Mouse (Mus musculus): ENCODE results near the gene Il16. TPM values are rescaled to one million over a fixed set of nuclear protein-coding genes. Genes with fewer than 3 reads are reported as not detected.

The Il16 gene
- total and polyA plus RNA-seq, 2 experiments from 2014 or later: 3.3 to 4.3 TPM

DNA sequence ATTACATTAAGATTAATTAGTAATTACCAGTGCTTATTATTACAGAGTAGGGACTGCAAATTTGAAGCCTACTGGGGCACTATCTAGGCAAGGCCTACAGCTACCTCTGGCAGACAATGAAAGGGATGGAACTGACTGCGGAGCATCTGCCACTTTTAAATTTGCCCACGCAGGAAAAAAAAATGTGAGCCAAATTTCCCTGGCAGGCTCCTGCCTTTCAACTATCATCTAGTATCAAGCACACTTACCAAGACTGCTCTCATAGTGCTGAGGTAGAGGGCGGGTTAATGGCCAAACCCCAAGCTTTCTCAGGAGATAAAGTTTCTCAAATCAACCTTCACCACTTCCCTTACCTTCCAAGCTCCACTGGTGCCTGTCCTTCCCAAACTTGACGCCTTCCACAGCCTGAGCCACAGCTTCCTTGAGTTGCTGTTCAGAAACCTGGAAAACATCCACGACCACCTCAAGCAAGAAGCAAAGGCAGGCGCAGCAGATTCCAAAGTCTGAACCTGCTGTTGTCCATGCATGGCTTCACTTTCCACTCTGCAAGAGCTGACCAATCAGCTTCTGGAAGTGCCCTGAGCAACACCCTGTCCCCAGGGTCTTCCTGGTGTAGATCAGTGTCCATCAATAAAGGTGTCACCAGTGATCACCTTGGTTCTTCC is 82.7 kb downstream of the Il16 start:
- 76% methylated on average over 6 of the region's 6 CpGs for WGBS
- no peak for TF ChIP-seq CTCF (IDR thresholded peaks at IDR 0.05; ENCODE audit: low read depth)
- Histone ChIP-seq H3K36me3 (replicated peaks; ENCODE audit: control insufficient read depth, insufficient read depth, low read length) (no peaks in the 10 kb centered on the region), H3K9me3 (replicated peaks; ENCODE audit: control insufficient read depth, low read length) (no peaks in the 10 kb centered on the region), H3K27me3 (ENCODE audit: control insufficient read depth, insufficient read depth, low read length) (no peaks in the 10 kb centered on the region), H3K9ac (replicated peaks; ENCODE audit: low read depth, low read length) (no peak overlapping the region), H3K4me2 (ENCODE audit: low read depth, low read length) (no peak overlapping the region), H3K4me1 (ENCODE audit: control insufficient read depth, insufficient read depth) (no peaks in the 10 kb centered on the region), H3K27ac (ENCODE audit: low read depth) (no peak overlapping the region), H3K4me3 (ENCODE audit: low read depth, low read length) (no peak overlapping the region)
- ATAC-seq (ENCODE audit: insufficient read depth, low read depth) (no peak), DNase-seq (ENCODE audit: low spot score) (no peak)

DNA sequence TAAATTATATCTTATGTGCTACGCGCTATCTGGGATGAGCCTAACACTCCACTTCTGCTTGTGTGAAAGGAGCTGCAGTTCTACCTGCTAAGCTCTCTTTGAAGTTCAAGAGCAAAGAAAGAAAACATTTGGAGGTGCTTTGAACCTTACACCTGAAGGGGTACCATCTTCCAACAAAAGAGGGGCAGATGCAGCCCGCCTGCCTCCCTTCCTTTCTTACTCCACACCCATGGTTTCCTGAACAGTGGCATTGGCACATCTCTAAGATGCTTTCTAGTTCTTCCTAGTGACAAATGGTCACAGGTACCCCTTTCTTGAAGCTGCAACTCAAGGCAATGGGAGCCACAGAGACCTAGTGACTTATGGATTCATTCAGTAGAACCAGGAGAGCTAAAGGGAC is 83.8 kb downstream of the Il16 start:
- Histone ChIP-seq H3K9me3 (replicated peaks; ENCODE audit: control insufficient read depth, low read length) (no peaks in the 10 kb centered on the region), H3K4me2 (ENCODE audit: low read depth, low read length) (no peak overlapping the region), H3K27ac (ENCODE audit: low read depth) (no peak overlapping the region), H3K4me1 (ENCODE audit: control insufficient read depth, insufficient read depth) (no peaks in the 10 kb centered on the region), H3K4me3 (ENCODE audit: low read depth, low read length) (no peak overlapping the region), H3K9ac (replicated peaks; ENCODE audit: low read depth, low read length) (no peak overlapping the region), H3K27me3 (ENCODE audit: control insufficient read depth, insufficient read depth, low read length) (no peaks in the 10 kb centered on the region), H3K36me3 (replicated peaks; ENCODE audit: control insufficient read depth, insufficient read depth, low read length) (no peaks in the 10 kb centered on the region)
- TF ChIP-seq EP300 (IDR thresholded peaks at IDR 0.05; ENCODE audit: low read depth) (no peak), CTCF (IDR thresholded peaks at IDR 0.05; ENCODE audit: low read depth) (no peak)
- 93% methylated on average over 3 of the region's 3 CpGs for WGBS
- ATAC-seq (ENCODE audit: insufficient read depth, low read depth) (no peak), DNase-seq (ENCODE audit: low spot score) (no peak)

DNA sequence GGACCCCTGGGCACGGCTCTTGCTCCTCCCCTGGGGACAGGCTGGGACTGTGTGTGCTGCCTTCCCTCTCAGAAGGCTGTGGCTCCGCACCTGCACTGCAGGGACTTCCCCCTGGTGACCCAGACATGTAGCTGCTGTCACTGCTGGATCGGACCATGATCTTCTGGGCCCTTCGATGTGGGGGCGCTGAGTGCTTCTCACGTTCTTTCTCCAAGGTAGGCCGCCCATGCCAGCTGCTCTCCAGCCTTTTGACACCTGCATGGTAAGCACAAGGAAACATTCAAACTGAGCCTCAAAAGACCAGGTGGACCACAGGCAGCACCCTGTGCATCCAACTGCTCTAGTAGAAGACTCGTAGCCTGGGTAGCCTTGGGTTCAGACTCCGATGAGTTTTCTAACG is 84.5 kb downstream of the Il16 start:
- TF ChIP-seq EP300 (IDR thresholded peaks at IDR 0.05; ENCODE audit: low read depth): no peak
- no peak for TF ChIP-seq CTCF (IDR thresholded peaks at IDR 0.05; ENCODE audit: low read depth)
- no peak overlapping the region for H3K9ac ChIP-seq (replicated peaks; ENCODE audit: low read depth, low read length)
- H3K36me3 ChIP-seq (replicated peaks; ENCODE audit: control insufficient read depth, insufficient read depth, low read length): no peaks in the 10 kb centered on the region
- no peak overlapping the region for H3K4me2 ChIP-seq (ENCODE audit: low read depth, low read length)
- peak overlapping the region; percentile 9; the same call in 1 of the 2 replicates for H3K27ac ChIP-seq (ENCODE audit: low read depth)
- 88% methylated on average over 10 of the region's 10 CpGs for WGBS
- no peak for ATAC-seq (ENCODE audit: insufficient read depth, low read depth)
- no peaks in the 10 kb centered on the region for H3K4me1 ChIP-seq (ENCODE audit: control insufficient read depth, insufficient read depth)
- H3K27me3 ChIP-seq (ENCODE audit: control insufficient read depth, insufficient read depth, low read length): no peaks in the 10 kb centered on the region
- H3K4me3 ChIP-seq (ENCODE audit: low read depth, low read length): no peak overlapping the region
- H3K9me3 ChIP-seq (replicated peaks; ENCODE audit: control insufficient read depth, low read length): no peaks in the 10 kb centered on the region; the same call in 1 of the 2 replicates
- no peak for DNase-seq (ENCODE audit: low spot score)

DNA sequence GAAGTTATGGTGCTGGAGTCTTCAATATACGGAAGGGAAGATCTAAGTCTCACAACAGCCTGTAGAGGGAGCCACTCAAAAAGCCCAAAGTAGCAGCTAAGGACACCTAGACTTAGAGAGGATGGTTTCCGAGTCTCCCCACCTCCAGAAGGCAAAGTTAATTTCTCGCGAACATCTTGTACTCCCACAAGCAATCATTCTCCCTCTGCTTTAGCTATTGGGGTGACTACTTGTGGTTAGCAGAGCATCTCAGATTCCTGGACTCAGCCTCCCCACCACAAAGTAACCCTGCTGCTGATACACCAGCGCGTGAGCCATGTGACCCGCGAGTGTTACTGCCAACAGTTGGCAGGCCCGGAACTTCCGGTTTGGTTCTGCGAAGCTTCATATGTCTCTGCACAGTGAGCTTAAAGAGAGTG is 85.2 kb downstream of the Il16 start:
- ATAC-seq (ENCODE audit: insufficient read depth, low read depth): no peak
- H3K9ac ChIP-seq (replicated peaks; ENCODE audit: low read depth, low read length): no peak overlapping the region
- H3K4me3 ChIP-seq (ENCODE audit: low read depth, low read length): no peak overlapping the region
- H3K27me3 ChIP-seq (ENCODE audit: control insufficient read depth, insufficient read depth, low read length): no peaks in the 10 kb centered on the region
- no peak for DNase-seq (ENCODE audit: low spot score)
- no peak for TF ChIP-seq EP300 (IDR thresholded peaks at IDR 0.05; ENCODE audit: low read depth)
- no peak for TF ChIP-seq CTCF (IDR thresholded peaks at IDR 0.05; ENCODE audit: low read depth)
- no peaks in the 10 kb centered on the region for H3K4me1 ChIP-seq (ENCODE audit: control insufficient read depth, insufficient read depth)
- no peaks in the 10 kb centered on the region; the same call in 1 of the 2 replicates for H3K9me3 ChIP-seq (replicated peaks; ENCODE audit: control insufficient read depth, low read length)
- H3K27ac ChIP-seq (ENCODE audit: low read depth): peak overlapping the region; percentile 79; the same call in 1 of the 2 replicates
- H3K4me2 ChIP-seq (ENCODE audit: low read depth, low read length): no peak overlapping the region
- no peaks in the 10 kb centered on the region for H3K36me3 ChIP-seq (replicated peaks; ENCODE audit: control insufficient read depth, insufficient read depth, low read length)
- WGBS: 85% methylated on average over 11 of the region's 11 CpGs

DNA sequence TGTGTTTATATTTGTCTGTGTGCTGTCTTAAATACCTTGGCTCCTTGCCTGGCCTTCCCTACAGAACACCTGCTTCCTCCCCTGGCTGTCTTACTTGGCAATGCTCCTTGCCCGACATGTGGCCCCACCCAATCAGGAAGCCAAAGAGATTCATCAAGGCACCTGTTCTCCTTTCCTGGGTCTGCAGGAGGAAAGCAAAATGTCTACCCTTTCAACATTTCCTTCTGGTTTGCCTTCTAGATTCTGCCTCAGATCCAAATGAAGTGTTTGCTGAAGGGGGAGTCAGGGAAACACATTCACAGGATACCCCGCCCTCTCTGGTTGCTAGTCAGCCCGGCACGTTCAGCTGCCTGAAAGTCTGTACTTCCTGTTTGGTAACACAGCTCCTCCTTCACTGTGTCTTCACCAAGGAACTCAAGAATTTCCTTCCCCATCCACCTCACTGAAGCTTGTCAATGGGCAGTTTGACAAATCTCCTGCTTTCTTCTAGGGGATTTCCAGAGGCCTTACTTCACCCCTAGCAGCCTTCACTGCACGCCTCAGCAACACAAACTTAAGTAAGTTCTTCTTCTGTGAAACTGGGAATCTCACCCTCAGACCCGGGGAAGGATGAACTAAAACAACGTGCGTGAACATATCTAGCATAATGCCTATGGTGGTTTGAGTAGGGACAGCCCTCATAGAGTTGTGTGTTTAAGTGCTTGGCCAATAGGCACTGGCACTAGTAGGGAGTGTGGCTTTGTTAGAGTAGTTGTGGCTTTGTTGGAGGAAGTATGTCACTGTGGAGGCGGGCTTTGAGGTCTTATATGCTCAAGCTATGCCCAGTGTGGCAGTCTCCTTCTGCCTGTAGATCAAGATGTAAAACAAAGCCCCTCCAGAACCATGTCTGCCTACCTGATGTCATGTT is 86.1 kb downstream of the Il16 start:
- no peak overlapping the region for H3K4me3 ChIP-seq (ENCODE audit: low read depth, low read length)
- TF ChIP-seq EP300 (IDR thresholded peaks at IDR 0.05; ENCODE audit: low read depth): no peak
- TF ChIP-seq CTCF (IDR thresholded peaks at IDR 0.05; ENCODE audit: low read depth): no peak
- 74% methylated on average over 9 of the region's 9 CpGs for WGBS
- H3K27me3 ChIP-seq (ENCODE audit: control insufficient read depth, insufficient read depth, low read length): no peaks in the 10 kb centered on the region
- H3K9ac ChIP-seq (replicated peaks; ENCODE audit: low read depth, low read length): no peak overlapping the region
- peak; percentile 44 for ATAC-seq (ENCODE audit: insufficient read depth, low read depth)
- no peaks in the 10 kb centered on the region for H3K36me3 ChIP-seq (replicated peaks; ENCODE audit: control insufficient read depth, insufficient read depth, low read length)
- peak overlapping the region; percentile 79 for H3K27ac ChIP-seq (ENCODE audit: low read depth)
- DNase-seq (ENCODE audit: low spot score): peak; percentile 36
- no peak overlapping the region for H3K4me2 ChIP-seq (ENCODE audit: low read depth, low read length)
- no peaks in the 10 kb centered on the region for H3K4me1 ChIP-seq (ENCODE audit: control insufficient read depth, insufficient read depth)
- no peaks in the 10 kb centered on the region; the same call in 1 of the 2 replicates for H3K9me3 ChIP-seq (replicated peaks; ENCODE audit: control insufficient read depth, low read length)
